Mouse (Mus musculus) cerebellum, adult 11 months (tissue): ENCODE results near the gene Prune2.

Experiments used
- DNase-seq: peaks from one replicate; pipeline ENCODE4 v3.0.0; 2022

Prune2 gene

GRCm38 (mm10) chr19:17264481-17265196, 308.7 kb downstream of the Prune2 start:
- no peak for DNase-seq

GRCm38 (mm10) chr19:17268669-17269068, 312.8 kb downstream of the Prune2 start:
- no peak for DNase-seq

GRCm38 (mm10) chr19:17271179-17271622, 315.3 kb downstream of the Prune2 start:
- DNase-seq = no peak

- DNase-seq = no peak
These were observed 317.1 kb downstream of the Prune2 start for GRCm38 (mm10) chr19:17272988-17273387.
